Mouse (Mus musculus) ES-Bruce4 (cell line): ENCODE measurements around the gene Uvssa.

Experiments
- CTCF ChIP-seq: IDR thresholded peaks from one replicate; pipeline ENCODE4 v1.8.1; 2011; ENCODE audit warnings: low read depth, low read length
- EP300 ChIP-seq: IDR thresholded peaks from 2 replicates; pipeline ENCODE4 v1.6.1; 2011; ENCODE audit warnings: low read depth, low read length; ENCODE audit not compliant: insufficient read depth
- POLR2A ChIP-seq: IDR thresholded peaks from one replicate; pipeline ENCODE4 v1.8.1; 2011; ENCODE audit warnings: low read length; ENCODE audit not compliant: insufficient read depth

- TF ChIP-seq POLR2A (no peak), CTCF (no peak), EP300 (no peak)
These were observed 42.4 kb upstream of the Uvssa start for GRCm38 (mm10) chr5:33335977-33336360.
